Mouse (Mus musculus): ENCODE data around the gene Dnajc30. TPM values are rescaled to one million over a fixed set of nuclear protein-coding genes. Genes with fewer than 3 reads are reported as not detected.
A peak's percentile ranks its signal among the peaks of the same experiment; 100 is the strongest.
"Not testable (repeated sequence)": the region's sequence is repeated elsewhere in the genome, so short reads cannot be mapped to it uniquely, and the experiment has no call there.

The Dnajc30 gene
- polyA plus RNA-seq, 1 experiment from 2014 or later = 33.3 TPM

GRCm38 (mm10) chr5:135042105-135042788 is 21.8 kb upstream of the Dnajc30 start:
- peak; percentile 29; the same call in 1 of the 2 replicates for ATAC-seq (ENCODE audit: insufficient number of reproducible peaks, low FRiP score, low TSS enrichment, low read depth)
- no peak for DNase-seq (ENCODE audit: low spot score)
- WGBS = 24% methylated on average over 21 of the region's 21 CpGs
- Histone ChIP-seq H3K4me2 (ENCODE audit: low read depth, severe bottlenecking) (no peak overlapping the region), H3K27ac (replicated peaks; ENCODE audit: low read depth, low read length) (no peak overlapping the region), H3K27me3 (ENCODE audit: control insufficient read depth, insufficient read depth, low read length) (no peaks in the 10 kb centered on the region), H3K9me3 (ENCODE audit: control insufficient read depth, low read length) (no peaks in the 10 kb centered on the region), H3K36me3 (ENCODE audit: control insufficient read depth, insufficient read depth, low read length) (no peaks in the 10 kb centered on the region), H3K4me3 (ENCODE audit: low read depth, low read length) (no peak overlapping the region), H3K4me1 (ENCODE audit: control insufficient read depth, insufficient read depth, low read length) (no peaks in the 10 kb centered on the region), H3K9ac (ENCODE audit: low read length) (no peak overlapping the region)

GRCm38 (mm10) chr5:135044575-135044974 is 19.4 kb upstream of the Dnajc30 start:
- peaks cover 4% of the 10 kb centered on the region; the same call in 1 of the 2 replicates for H3K36me3 ChIP-seq (ENCODE audit: control insufficient read depth, insufficient read depth, low read length)
- H3K27me3 ChIP-seq (ENCODE audit: control insufficient read depth, insufficient read depth, low read length) = no peaks in the 10 kb centered on the region
- H3K4me2 ChIP-seq (ENCODE audit: low read depth, severe bottlenecking) = no peak overlapping the region
- DNase-seq (ENCODE audit: low spot score) (no peak), ATAC-seq (ENCODE audit: insufficient number of reproducible peaks, low FRiP score, low TSS enrichment, low read depth) (no peak)
- no peaks in the 10 kb centered on the region for H3K4me1 ChIP-seq (ENCODE audit: control insufficient read depth, insufficient read depth, low read length)
- no peak overlapping the region for H3K9ac ChIP-seq (ENCODE audit: low read length)
- 91% methylated on average over 3 of the region's 3 CpGs for WGBS
- H3K4me3 ChIP-seq (ENCODE audit: low read depth, low read length) = no peak overlapping the region
- no peaks in the 10 kb centered on the region for H3K9me3 ChIP-seq (ENCODE audit: control insufficient read depth, low read length)
- no peak overlapping the region for H3K27ac ChIP-seq (replicated peaks; ENCODE audit: low read depth, low read length)

DNA sequence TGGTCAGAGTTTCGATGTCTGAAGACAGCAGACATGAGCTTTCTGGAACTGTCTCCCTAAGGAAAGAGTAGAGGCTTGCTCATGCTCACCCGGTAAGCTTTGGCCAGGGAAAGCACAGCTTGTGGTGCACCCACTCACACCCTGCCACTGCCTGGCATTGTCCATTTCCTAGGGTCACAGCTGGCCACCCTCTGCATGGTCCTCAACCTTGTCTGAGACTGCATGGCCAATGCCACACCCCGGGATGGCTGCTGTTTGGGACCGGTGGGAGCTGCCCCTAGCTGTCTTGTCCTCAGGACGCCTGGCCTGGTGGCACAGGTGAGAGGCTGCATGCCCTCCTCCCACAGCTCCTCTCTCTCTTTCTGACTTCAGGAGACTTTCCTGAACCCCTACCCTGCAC is 15.5 kb upstream of the Dnajc30 start:
- ATAC-seq (ENCODE audit: insufficient number of reproducible peaks, low FRiP score, low TSS enrichment, low read depth) (no peak), DNase-seq (ENCODE audit: low spot score) (no peak)
- Histone ChIP-seq H3K9ac (ENCODE audit: low read length) (no peak overlapping the region), H3K36me3 (ENCODE audit: control insufficient read depth, insufficient read depth, low read length) (peaks cover 4% of the 10 kb centered on the region; the same call in 1 of the 2 replicates), H3K27ac (replicated peaks; ENCODE audit: low read depth, low read length) (no peak overlapping the region), H3K4me2 (ENCODE audit: low read depth, severe bottlenecking) (no peak overlapping the region), H3K9me3 (ENCODE audit: control insufficient read depth, low read length) (no peaks in the 10 kb centered on the region), H3K4me3 (ENCODE audit: low read depth, low read length) (no peak overlapping the region), H3K27me3 (ENCODE audit: control insufficient read depth, insufficient read depth, low read length) (no peaks in the 10 kb centered on the region), H3K4me1 (ENCODE audit: control insufficient read depth, insufficient read depth, low read length) (no peaks in the 10 kb centered on the region)
- WGBS = 90% methylated on average over 5 of the region's 5 CpGs

- not testable (repeated sequence) for H3K4me1 ChIP-seq (ENCODE audit: control insufficient read depth, insufficient read depth, low read length); H3K36me3 ChIP-seq (ENCODE audit: control insufficient read depth, insufficient read depth, low read length); H3K9me3 ChIP-seq (ENCODE audit: control insufficient read depth, low read length); H3K9ac ChIP-seq (ENCODE audit: low read length); H3K4me3 ChIP-seq (ENCODE audit: low read depth, low read length); H3K4me2 ChIP-seq (ENCODE audit: low read depth, severe bottlenecking); DNase-seq (ENCODE audit: low spot score); H3K27ac ChIP-seq (replicated peaks; ENCODE audit: low read depth, low read length); H3K27me3 ChIP-seq (ENCODE audit: control insufficient read depth, insufficient read depth, low read length); ATAC-seq (ENCODE audit: insufficient number of reproducible peaks, low FRiP score, low TSS enrichment, low read depth)
- WGBS = 91% methylated on average over 6 of the region's 6 CpGs
These were observed 14.7 kb upstream of the Dnajc30 start for GRCm38 (mm10) chr5:135049268-135049667.

DNA sequence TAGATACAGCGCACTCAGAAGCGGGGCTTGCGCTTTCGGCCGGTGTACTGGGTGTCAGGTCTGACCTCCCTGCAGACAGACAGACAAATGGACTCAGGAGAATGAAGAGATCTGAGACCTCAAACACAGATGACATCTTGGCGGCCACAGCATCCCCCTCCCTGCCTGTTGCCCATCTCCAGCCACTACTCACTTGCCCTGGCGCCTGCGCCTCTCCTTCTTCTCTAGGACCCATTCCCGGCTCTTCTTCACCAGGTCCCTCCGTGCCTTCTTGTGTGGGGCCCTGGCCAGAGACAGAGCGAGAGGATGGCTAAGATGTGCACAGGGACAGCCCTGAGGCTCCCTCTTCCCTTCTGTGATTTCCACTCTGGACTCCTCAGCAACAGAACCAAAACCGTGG is 10.6 kb upstream of the Dnajc30 start:
- 92% methylated on average over 12 of the region's 12 CpGs for WGBS
- H3K4me2 ChIP-seq (ENCODE audit: low read depth, severe bottlenecking) = no peak overlapping the region
- no peaks in the 10 kb centered on the region for H3K4me1 ChIP-seq (ENCODE audit: control insufficient read depth, insufficient read depth, low read length)
- no peaks in the 10 kb centered on the region for H3K9me3 ChIP-seq (ENCODE audit: control insufficient read depth, low read length)
- no peak for ATAC-seq (ENCODE audit: insufficient number of reproducible peaks, low FRiP score, low TSS enrichment, low read depth)
- H3K27me3 ChIP-seq (ENCODE audit: control insufficient read depth, insufficient read depth, low read length) = no peaks in the 10 kb centered on the region
- no peak overlapping the region for H3K9ac ChIP-seq (ENCODE audit: low read length)
- no peak overlapping the region for H3K4me3 ChIP-seq (ENCODE audit: low read depth, low read length)
- H3K36me3 ChIP-seq (ENCODE audit: control insufficient read depth, insufficient read depth, low read length) = peaks cover 6% of the 10 kb centered on the region; the same call in 1 of the 2 replicates
- no peak for DNase-seq (ENCODE audit: low spot score)
- H3K27ac ChIP-seq (replicated peaks; ENCODE audit: low read depth, low read length) = no peak overlapping the region

DNA sequence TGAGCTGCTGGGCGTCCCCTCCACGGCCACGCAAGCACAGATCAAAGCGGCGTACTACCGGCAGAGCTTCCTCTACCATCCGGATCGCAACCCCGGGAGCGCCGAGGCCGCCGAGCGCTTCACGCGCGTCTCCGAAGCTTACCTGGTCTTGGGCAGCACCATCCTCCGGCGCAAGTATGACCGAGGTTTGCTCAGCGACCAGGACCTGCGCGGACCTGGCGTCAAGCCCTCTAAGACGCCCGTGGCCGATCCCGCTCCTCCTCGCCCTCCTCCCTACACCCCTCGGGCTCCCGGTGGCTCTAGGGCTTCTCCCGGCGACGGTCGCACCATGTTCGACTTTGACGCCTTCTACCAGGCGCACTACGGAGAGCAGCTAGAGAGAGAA is 372 bp downstream of the Dnajc30 start:
- peak overlapping the region; percentile 97 for H3K4me3 ChIP-seq (ENCODE audit: low read depth, low read length)
- peaks cover 16% of the 10 kb centered on the region for H3K36me3 ChIP-seq (ENCODE audit: control insufficient read depth, insufficient read depth, low read length)
- no peaks in the 10 kb centered on the region; the same call in 1 of the 2 replicates for H3K4me1 ChIP-seq (ENCODE audit: control insufficient read depth, insufficient read depth, low read length)
- no peaks in the 10 kb centered on the region for H3K27me3 ChIP-seq (ENCODE audit: control insufficient read depth, insufficient read depth, low read length)
- DNase-seq (ENCODE audit: low spot score) = no peak
- WGBS = under 1% methylated on average over 40 of the region's 40 CpGs
- ATAC-seq (ENCODE audit: insufficient number of reproducible peaks, low FRiP score, low TSS enrichment, low read depth) = peak; percentile 22; the same call in 1 of the 2 replicates
- peak overlapping the region; percentile 85 for H3K9ac ChIP-seq (ENCODE audit: low read length)
- H3K9me3 ChIP-seq (ENCODE audit: control insufficient read depth, low read length) = no peaks in the 10 kb centered on the region; the same call in 1 of the 2 replicates
- H3K4me2 ChIP-seq (ENCODE audit: low read depth, severe bottlenecking) = peak overlapping the region; percentile 89
- H3K27ac ChIP-seq (replicated peaks; ENCODE audit: low read depth, low read length) = 0 out of 2 replicates have a peak overlapping the region, but pooled peaks have one; percentile 36

DNA sequence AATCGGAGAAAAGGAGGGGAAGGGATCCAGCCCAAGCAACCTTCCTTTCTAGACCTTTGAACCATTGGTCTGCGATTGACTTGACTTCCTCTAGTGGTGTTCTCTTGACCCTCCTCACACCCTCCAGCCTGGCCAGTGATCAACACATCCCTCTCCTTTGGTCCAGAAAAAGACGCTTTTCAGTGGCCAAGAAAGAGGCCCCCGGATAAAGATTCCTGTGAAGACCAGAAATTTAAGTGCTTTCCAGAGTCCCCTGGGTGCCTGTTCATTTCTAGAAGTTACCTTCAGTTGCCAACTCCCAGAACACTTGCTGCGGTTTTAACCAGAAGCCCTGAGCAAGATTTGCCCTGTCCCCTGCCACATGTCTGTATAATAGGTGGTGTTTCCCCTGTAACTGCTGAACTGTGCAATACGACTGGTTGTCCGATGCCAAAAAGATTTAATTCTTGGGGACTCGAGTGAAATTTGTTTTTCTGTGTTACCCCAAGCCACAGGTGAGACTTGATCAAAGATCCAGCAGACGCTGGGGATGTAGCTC is 976 bp downstream of the Dnajc30 start, which contains the start of gene Bud23:
Gene Bud23, minus strand, starts transcription at position 51 of the 538 bp plus-strand sequence.
- Histone ChIP-seq H3K4me3 (ENCODE audit: low read depth, low read length) (peak within 1 kb of the TSS; percentile 97), H3K27ac (replicated peaks; ENCODE audit: low read depth, low read length) (0 out of 2 replicates have a peak within 1 kb of the TSS, but pooled peaks have one; percentile 36), H3K4me2 (ENCODE audit: low read depth, severe bottlenecking) (peak within 1 kb of the TSS; percentile 89), H3K9ac (ENCODE audit: low read length) (peak within 1 kb of the TSS; percentile 85), H3K36me3 (ENCODE audit: control insufficient read depth, insufficient read depth, low read length) (peaks cover 13% of the 10 kb centered on the region)
- WGBS = 78% methylated on average over 9 of the region's 9 CpGs
- H3K9me3 ChIP-seq (ENCODE audit: control insufficient read depth, low read length); H3K27me3 ChIP-seq (ENCODE audit: control insufficient read depth, insufficient read depth, low read length); ATAC-seq (ENCODE audit: insufficient number of reproducible peaks, low FRiP score, low TSS enrichment, low read depth); H3K4me1 ChIP-seq (ENCODE audit: control insufficient read depth, insufficient read depth, low read length); DNase-seq (ENCODE audit: low spot score): not testable (repeated sequence)

- H3K4me2 ChIP-seq (ENCODE audit: low read depth, severe bottlenecking) = no peak overlapping the region
These were observed 2.0 kb downstream of the Dnajc30 start for GRCm38 (mm10) chr5:135066008-135066407.

More at GRCm38 (mm10) chr5:135066008-135066407, 2.0 kb downstream of the Dnajc30 start:
- ATAC-seq (ENCODE audit: insufficient number of reproducible peaks, low FRiP score, low TSS enrichment, low read depth) (no peak), DNase-seq (ENCODE audit: low spot score) (no peak)
- peaks cover 7% of the 10 kb centered on the region for H3K36me3 ChIP-seq (ENCODE audit: control insufficient read depth, insufficient read depth, low read length)
- H3K27me3 ChIP-seq (ENCODE audit: control insufficient read depth, insufficient read depth, low read length) = no peaks in the 10 kb centered on the region
- H3K27ac ChIP-seq (replicated peaks; ENCODE audit: low read depth, low read length) = no peak overlapping the region
- H3K4me3 ChIP-seq (ENCODE audit: low read depth, low read length) = no peak overlapping the region
- 97% methylated on average over 3 of the region's 3 CpGs for WGBS
- no peak overlapping the region for H3K9ac ChIP-seq (ENCODE audit: low read length)
- no peaks in the 10 kb centered on the region; the same call in 1 of the 2 replicates for H3K9me3 ChIP-seq (ENCODE audit: control insufficient read depth, low read length)
- no peaks in the 10 kb centered on the region; the same call in 1 of the 2 replicates for H3K4me1 ChIP-seq (ENCODE audit: control insufficient read depth, insufficient read depth, low read length)
